Mouse (Mus musculus): ENCODE measurements around the gene Helz. TPM values are rescaled to one million over a fixed set of nuclear protein-coding genes. Genes with fewer than 3 reads are reported as not detected.

The Helz gene
- polyA plus RNA-seq, 1 experiment from 2014 or later = 23.4 TPM

DNA sequence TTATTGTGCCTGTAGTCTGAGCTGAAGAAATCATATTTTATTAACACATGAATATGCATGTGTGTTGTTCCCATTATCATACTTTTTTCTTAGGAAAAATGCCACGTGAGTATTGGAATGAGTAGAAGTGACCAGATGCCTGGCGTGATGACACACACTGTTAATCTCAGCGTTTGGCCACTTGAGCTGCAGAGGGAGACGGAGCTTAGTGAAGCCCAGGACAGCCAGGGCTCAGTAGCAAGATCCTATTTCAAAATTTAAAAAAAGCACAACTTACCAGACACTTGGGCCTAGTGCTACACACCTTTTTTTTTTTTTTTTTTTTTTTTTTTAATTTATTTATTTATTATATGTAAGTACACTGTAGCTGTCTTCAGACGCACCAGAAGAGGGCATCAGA is 68.0 kb downstream of the Helz start:
- H3K4me1 ChIP-seq (ENCODE audit: control insufficient read depth, insufficient read depth, low read length) = no peaks in the 10 kb centered on the region
- WGBS = 91% methylated on average over 4 of the region's 5 CpGs
- DNase-seq (ENCODE audit: low spot score) (no peak), ATAC-seq (ENCODE audit: insufficient number of reproducible peaks, low FRiP score, low TSS enrichment, low read depth) (no peak)
- H3K9ac ChIP-seq (ENCODE audit: low read length) = no peak overlapping the region
- no peaks in the 10 kb centered on the region for H3K9me3 ChIP-seq (ENCODE audit: control insufficient read depth, low read length)
- no peak overlapping the region for H3K4me2 ChIP-seq (ENCODE audit: low read depth, severe bottlenecking)
- no peak overlapping the region for H3K4me3 ChIP-seq (ENCODE audit: low read depth, low read length)
- peaks cover 6% of the 10 kb centered on the region; the same call in 1 of the 2 replicates for H3K36me3 ChIP-seq (ENCODE audit: control insufficient read depth, insufficient read depth, low read length)
- no peaks in the 10 kb centered on the region for H3K27me3 ChIP-seq (ENCODE audit: control insufficient read depth, insufficient read depth, low read length)
- no peak overlapping the region for H3K27ac ChIP-seq (replicated peaks; ENCODE audit: low read depth, low read length)

DNA sequence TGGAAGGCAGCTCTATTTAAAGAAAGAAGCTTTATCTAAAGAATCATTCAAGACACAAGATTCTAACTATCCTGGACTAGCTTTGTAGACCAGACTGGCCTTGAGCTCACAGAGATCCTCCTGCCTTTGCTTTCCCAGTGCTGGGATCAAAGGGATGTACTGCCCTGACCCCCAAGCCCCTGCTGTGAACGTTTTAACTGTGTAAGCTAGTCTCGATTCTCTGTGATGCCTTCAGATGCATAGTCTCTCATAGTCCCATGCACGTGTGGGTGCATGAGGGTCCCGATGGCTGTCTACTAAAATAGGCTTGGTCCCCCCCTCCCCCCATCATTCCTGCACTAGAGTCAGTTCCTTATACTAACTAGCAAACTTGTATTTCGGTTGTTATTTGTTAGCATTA is 70.2 kb downstream of the Helz start:
- Histone ChIP-seq H3K9ac (ENCODE audit: low read length) (no peak overlapping the region), H3K4me2 (ENCODE audit: low read depth, severe bottlenecking) (no peak overlapping the region), H3K36me3 (ENCODE audit: control insufficient read depth, insufficient read depth, low read length) (peaks cover 6% of the 10 kb centered on the region; the same call in 1 of the 2 replicates), H3K9me3 (ENCODE audit: control insufficient read depth, low read length) (no peaks in the 10 kb centered on the region), H3K4me1 (ENCODE audit: control insufficient read depth, insufficient read depth, low read length) (no peaks in the 10 kb centered on the region), H3K27me3 (ENCODE audit: control insufficient read depth, insufficient read depth, low read length) (no peaks in the 10 kb centered on the region), H3K4me3 (ENCODE audit: low read depth, low read length) (no peak overlapping the region), H3K27ac (replicated peaks; ENCODE audit: low read depth, low read length) (no peak overlapping the region)
- 57% methylated on average over 5 of the region's 5 CpGs for WGBS
- ATAC-seq (ENCODE audit: insufficient number of reproducible peaks, low FRiP score, low TSS enrichment, low read depth) (no peak), DNase-seq (ENCODE audit: low spot score) (no peak)

- no peak overlapping the region for H3K4me2 ChIP-seq (ENCODE audit: low read depth, severe bottlenecking)
- H3K9ac ChIP-seq (ENCODE audit: low read length) = no peak overlapping the region
- no peaks in the 10 kb centered on the region for H3K4me1 ChIP-seq (ENCODE audit: control insufficient read depth, insufficient read depth, low read length)
- ATAC-seq (ENCODE audit: insufficient number of reproducible peaks, low FRiP score, low TSS enrichment, low read depth) = no peak
- no peaks in the 10 kb centered on the region for H3K27me3 ChIP-seq (ENCODE audit: control insufficient read depth, insufficient read depth, low read length)
- DNase-seq (ENCODE audit: low spot score) = no peak
- H3K4me3 ChIP-seq (ENCODE audit: low read depth, low read length) = no peak overlapping the region
- no peaks in the 10 kb centered on the region; the same call in 1 of the 2 replicates for H3K36me3 ChIP-seq (ENCODE audit: control insufficient read depth, insufficient read depth, low read length)
- H3K27ac ChIP-seq (replicated peaks; ENCODE audit: low read depth, low read length) = no peak overlapping the region
- 92% methylated on average over 3 of the region's 3 CpGs for WGBS
- no peaks in the 10 kb centered on the region for H3K9me3 ChIP-seq (ENCODE audit: control insufficient read depth, low read length)
These were observed 76.9 kb downstream of the Helz start for GRCm38 (mm10) chr11:107624661-107625060.

GRCm38 (mm10) chr11:107625746-107626145 is 78.0 kb downstream of the Helz start:
- H3K36me3 ChIP-seq (ENCODE audit: control insufficient read depth, insufficient read depth, low read length) = no peaks in the 10 kb centered on the region; the same call in 1 of the 2 replicates
- no peak overlapping the region for H3K27ac ChIP-seq (replicated peaks; ENCODE audit: low read depth, low read length)
- no peak overlapping the region for H3K4me3 ChIP-seq (ENCODE audit: low read depth, low read length)
- no peaks in the 10 kb centered on the region for H3K9me3 ChIP-seq (ENCODE audit: control insufficient read depth, low read length)
- no peak overlapping the region for H3K9ac ChIP-seq (ENCODE audit: low read length)
- no peaks in the 10 kb centered on the region for H3K27me3 ChIP-seq (ENCODE audit: control insufficient read depth, insufficient read depth, low read length)
- ATAC-seq (ENCODE audit: insufficient number of reproducible peaks, low FRiP score, low TSS enrichment, low read depth) (no peak), DNase-seq (ENCODE audit: low spot score) (no peak)
- WGBS = 56% methylated on average over 11 of the region's 11 CpGs
- H3K4me1 ChIP-seq (ENCODE audit: control insufficient read depth, insufficient read depth, low read length) = no peaks in the 10 kb centered on the region
- no peak overlapping the region for H3K4me2 ChIP-seq (ENCODE audit: low read depth, severe bottlenecking)

GRCm38 (mm10) chr11:107629504-107629903 is 81.8 kb downstream of the Helz start:
- no peak overlapping the region for H3K27ac ChIP-seq (replicated peaks; ENCODE audit: low read depth, low read length)
- ATAC-seq (ENCODE audit: insufficient number of reproducible peaks, low FRiP score, low TSS enrichment, low read depth) (no peak), DNase-seq (ENCODE audit: low spot score) (peak; percentile 75)
- H3K9me3 ChIP-seq (ENCODE audit: control insufficient read depth, low read length) = no peaks in the 10 kb centered on the region
- H3K36me3 ChIP-seq (ENCODE audit: control insufficient read depth, insufficient read depth, low read length) = no peaks in the 10 kb centered on the region
- 44% methylated on average over 4 of the region's 4 CpGs for WGBS
- no peak overlapping the region for H3K9ac ChIP-seq (ENCODE audit: low read length)
- no peak overlapping the region for H3K4me2 ChIP-seq (ENCODE audit: low read depth, severe bottlenecking)
- H3K4me3 ChIP-seq (ENCODE audit: low read depth, low read length) = no peak overlapping the region
- no peaks in the 10 kb centered on the region for H3K27me3 ChIP-seq (ENCODE audit: control insufficient read depth, insufficient read depth, low read length)
- no peaks in the 10 kb centered on the region for H3K4me1 ChIP-seq (ENCODE audit: control insufficient read depth, insufficient read depth, low read length)

DNA sequence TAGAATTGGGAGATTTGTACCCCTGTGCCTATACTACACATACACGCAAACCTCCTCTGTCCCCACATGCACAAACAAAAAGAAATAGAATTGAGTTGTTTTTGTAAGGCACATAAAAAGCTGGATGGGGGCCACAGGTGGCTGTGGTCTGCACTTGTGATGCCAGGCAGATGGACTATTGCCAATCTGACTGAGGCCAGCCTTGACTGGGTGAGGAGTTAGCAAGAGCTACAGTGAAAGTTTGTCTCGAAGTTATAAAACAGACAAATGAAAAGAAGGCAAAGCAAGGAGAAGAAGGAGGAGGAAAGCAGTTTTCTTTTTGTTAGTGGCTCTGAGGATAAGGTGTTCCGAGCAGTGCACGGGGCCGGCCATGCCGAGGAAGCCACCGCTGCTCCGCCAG is 82.2 kb downstream of the Helz start:
- DNase-seq (ENCODE audit: low spot score) (no peak), ATAC-seq (ENCODE audit: insufficient number of reproducible peaks, low FRiP score, low TSS enrichment, low read depth) (no peak)
- Histone ChIP-seq H3K27me3 (ENCODE audit: control insufficient read depth, insufficient read depth, low read length) (no peaks in the 10 kb centered on the region), H3K9me3 (ENCODE audit: control insufficient read depth, low read length) (no peaks in the 10 kb centered on the region), H3K9ac (ENCODE audit: low read length) (no peak overlapping the region), H3K4me2 (ENCODE audit: low read depth, severe bottlenecking) (no peak overlapping the region), H3K4me1 (ENCODE audit: control insufficient read depth, insufficient read depth, low read length) (no peaks in the 10 kb centered on the region), H3K27ac (replicated peaks; ENCODE audit: low read depth, low read length) (no peak overlapping the region), H3K4me3 (ENCODE audit: low read depth, low read length) (no peak overlapping the region), H3K36me3 (ENCODE audit: control insufficient read depth, insufficient read depth, low read length) (no peaks in the 10 kb centered on the region)
- 91% methylated on average over 8 of the region's 8 CpGs for WGBS

- Histone ChIP-seq H3K9me3 (ENCODE audit: control insufficient read depth, low read length) (no peaks in the 10 kb centered on the region), H3K4me2 (ENCODE audit: low read depth, severe bottlenecking) (no peak overlapping the region), H3K27ac (replicated peaks; ENCODE audit: low read depth, low read length) (no peak overlapping the region), H3K4me3 (ENCODE audit: low read depth, low read length) (no peak overlapping the region), H3K27me3 (ENCODE audit: control insufficient read depth, insufficient read depth, low read length) (no peaks in the 10 kb centered on the region), H3K9ac (ENCODE audit: low read length) (no peak overlapping the region), H3K36me3 (ENCODE audit: control insufficient read depth, insufficient read depth, low read length) (peaks cover 4% of the 10 kb centered on the region; the same call in 1 of the 2 replicates), H3K4me1 (ENCODE audit: control insufficient read depth, insufficient read depth, low read length) (no peaks in the 10 kb centered on the region)
- 87% methylated on average over 7 of the region's 7 CpGs for WGBS
- no peak for ATAC-seq (ENCODE audit: insufficient number of reproducible peaks, low FRiP score, low TSS enrichment, low read depth)
- DNase-seq (ENCODE audit: low spot score) = no peak
These were observed 83.4 kb downstream of the Helz start for GRCm38 (mm10) chr11:107631124-107631523.

- 87% methylated on average over 5 of the region's 5 CpGs for WGBS
- ATAC-seq (ENCODE audit: insufficient number of reproducible peaks, low FRiP score, low TSS enrichment, low read depth) (no peak), DNase-seq (ENCODE audit: low spot score) (no peak)
- Histone ChIP-seq H3K27ac (replicated peaks; ENCODE audit: low read depth, low read length) (no peak overlapping the region), H3K36me3 (ENCODE audit: control insufficient read depth, insufficient read depth, low read length) (peaks cover 10% of the 10 kb centered on the region; the same call in 1 of the 2 replicates), H3K4me3 (ENCODE audit: low read depth, low read length) (no peak overlapping the region), H3K9ac (ENCODE audit: low read length) (no peak overlapping the region), H3K4me1 (ENCODE audit: control insufficient read depth, insufficient read depth, low read length) (no peaks in the 10 kb centered on the region), H3K4me2 (ENCODE audit: low read depth, severe bottlenecking) (no peak overlapping the region), H3K27me3 (ENCODE audit: control insufficient read depth, insufficient read depth, low read length) (no peaks in the 10 kb centered on the region), H3K9me3 (ENCODE audit: control insufficient read depth, low read length) (no peaks in the 10 kb centered on the region)
These were observed 85.9 kb downstream of the Helz start for GRCm38 (mm10) chr11:107633563-107634146.

GRCm38 (mm10) chr11:107638137-107638536 is 90.4 kb downstream of the Helz start:
- H3K27me3 ChIP-seq (ENCODE audit: control insufficient read depth, insufficient read depth, low read length) = no peaks in the 10 kb centered on the region
- no peak overlapping the region for H3K27ac ChIP-seq (replicated peaks; ENCODE audit: low read depth, low read length)
- H3K9ac ChIP-seq (ENCODE audit: low read length) = no peak overlapping the region
- H3K4me3 ChIP-seq (ENCODE audit: low read depth, low read length) = no peak overlapping the region
- no peaks in the 10 kb centered on the region for H3K9me3 ChIP-seq (ENCODE audit: control insufficient read depth, low read length)
- no peak overlapping the region for H3K4me2 ChIP-seq (ENCODE audit: low read depth, severe bottlenecking)
- WGBS = 81% methylated on average over 5 of the region's 5 CpGs
- DNase-seq (ENCODE audit: low spot score) (no peak), ATAC-seq (ENCODE audit: insufficient number of reproducible peaks, low FRiP score, low TSS enrichment, low read depth) (no peak)
- H3K4me1 ChIP-seq (ENCODE audit: control insufficient read depth, insufficient read depth, low read length) = no peaks in the 10 kb centered on the region
- H3K36me3 ChIP-seq (ENCODE audit: control insufficient read depth, insufficient read depth, low read length) = peaks cover 12% of the 10 kb centered on the region; the same call in 1 of the 2 replicates
